ENCODE assay signal across 22 mouse cellular contexts in genomic region chr8:86029451-86029850, GRCm38 (mm10).
DNase-seq lines count a peak whose midpoint lies in the region; ATAC-seq lines count a peak whose summit lies in the region.
"Had no signal": no experiment of that assay in that cellular context is flagged by ENCODE, and none has a peak within 500 bp of the region (broad histone marks: within the 10 kb centered on the region; RNA-seq: fewer than 3 reads in every experiment).

No protein-coding gene starts in this region.

- H3K4me1 ChIP-seq in forebrain, embryonic 15.5 days: no peaks in the 10 kb centered on the region
- H3K4me1 ChIP-seq in forebrain, embryonic 12.5 days: no peaks in the 10 kb centered on the region
- no peaks in the 10 kb centered on the region for H3K4me1 ChIP-seq in midbrain, embryonic 11.5 days (ENCODE audit: control insufficient read depth, insufficient read depth, low read length)
- H3K4me1 ChIP-seq in midbrain, embryonic 14.5 days (ENCODE audit: control insufficient read depth, insufficient read depth, low read length): no peaks in the 10 kb centered on the region
- peaks cover 5% of the 10 kb centered on the region; the same call in 1 of the 2 replicates for H3K4me1 ChIP-seq in heart, embryonic 12.5 days (replicated peaks)
- H3K4me1 ChIP-seq: embryonic facial prominence, embryonic 13.5 days; forebrain, embryonic 13.5 days; heart, embryonic 15.5 days; hindbrain, embryonic 10.5 days had no signal

- ATAC-seq in forebrain, embryonic 15.5 days (replicated peaks): no peak
- ATAC-seq in forebrain, embryonic 12.5 days (ENCODE audit: low FRiP score): no peak
- no peak for ATAC-seq in midbrain, embryonic 11.5 days (ENCODE audit: low FRiP score)
- ATAC-seq in midbrain, embryonic 14.5 days (ENCODE audit: low FRiP score, low TSS enrichment): no peak
- no peak for ATAC-seq in heart, embryonic 12.5 days (ENCODE audit: insufficient number of reproducible peaks, low FRiP score)
- ATAC-seq: CD4-positive, CD25-positive, alpha-beta regulatory T cell, adult 4 months; forebrain, embryonic 13.5 days; inflammation-experienced regulatory T-cells, adult 6 months; intestine, postnatal 0 days had no signal

- no peaks in the 10 kb centered on the region for H3K36me3 ChIP-seq in forebrain, embryonic 15.5 days
- H3K36me3 ChIP-seq in forebrain, embryonic 12.5 days (replicated peaks): peaks cover 3% of the 10 kb centered on the region; the same call in 1 of the 2 replicates
- H3K36me3 ChIP-seq in midbrain, embryonic 11.5 days (ENCODE audit: control insufficient read depth, insufficient read depth, low read length): no peaks in the 10 kb centered on the region
- no peaks in the 10 kb centered on the region for H3K36me3 ChIP-seq in midbrain, embryonic 14.5 days (ENCODE audit: control insufficient read depth, insufficient read depth, low read length)
- H3K36me3 ChIP-seq in heart, embryonic 12.5 days: peaks cover 25% of the 10 kb centered on the region

- H3K4me3 ChIP-seq in forebrain, embryonic 15.5 days: no peak overlapping the region
- no peak overlapping the region for H3K4me3 ChIP-seq in forebrain, embryonic 12.5 days (replicated peaks)
- H3K4me3 ChIP-seq in midbrain, embryonic 11.5 days (ENCODE audit: low read depth, low read length): no peak overlapping the region
- H3K4me3 ChIP-seq in midbrain, embryonic 14.5 days (replicated peaks; ENCODE audit: low read depth, low read length): no peak overlapping the region
- no peak overlapping the region for H3K4me3 ChIP-seq in heart, embryonic 12.5 days
- H3K4me3 ChIP-seq: embryonic facial prominence, embryonic 13.5 days; forebrain, embryonic 13.5 days; heart, embryonic 10.5 days; heart, embryonic 15.5 days; hindbrain, embryonic 10.5 days had no signal

- no peaks in the 10 kb centered on the region for H3K27me3 ChIP-seq in forebrain, embryonic 15.5 days
- H3K27me3 ChIP-seq in forebrain, embryonic 12.5 days: no peaks in the 10 kb centered on the region
- H3K27me3 ChIP-seq in midbrain, embryonic 11.5 days (ENCODE audit: control insufficient read depth, insufficient read depth, low read length): no peaks in the 10 kb centered on the region
- H3K27me3 ChIP-seq in midbrain, embryonic 14.5 days (ENCODE audit: control insufficient read depth, insufficient read depth, low read length): no peaks in the 10 kb centered on the region
- H3K27me3 ChIP-seq in heart, embryonic 12.5 days (replicated peaks): no peaks in the 10 kb centered on the region
- H3K27me3 ChIP-seq: embryonic facial prominence, embryonic 13.5 days; forebrain, embryonic 13.5 days; heart, embryonic 15.5 days had no signal

- DNase-seq in midbrain, embryonic 11.5 days (ENCODE audit: low spot score, missing footprints): peak; percentile 67
- no peak for DNase-seq in midbrain, embryonic 14.5 days
- peak; percentile 50 for DNase-seq in cerebellum, adult 9-11 months
- peak; percentile 28 to 42 for DNase-seq in cerebellum, postnatal 36 days
- DNase-seq in right cerebral cortex, postnatal 4 days: no peak
- DNase-seq: adrenal gland, postnatal 10 days; gastrocnemius, postnatal 10 days; heart, adult 18-20 months; kidney, adult 8-10 months had no signal

- H3K9ac ChIP-seq in forebrain, embryonic 15.5 days (replicated peaks): no peak overlapping the region
- no peak overlapping the region for H3K9ac ChIP-seq in forebrain, embryonic 12.5 days
- no peak overlapping the region for H3K9ac ChIP-seq in midbrain, embryonic 11.5 days (ENCODE audit: low read length)
- no peak overlapping the region for H3K9ac ChIP-seq in midbrain, embryonic 14.5 days (replicated peaks; ENCODE audit: low read length)
- H3K9ac ChIP-seq in heart, embryonic 12.5 days: no peak overlapping the region
- H3K9ac ChIP-seq: embryonic facial prominence, embryonic 13.5 days; forebrain, embryonic 13.5 days; heart, embryonic 15.5 days; hindbrain, embryonic 14.5 days had no signal

- no peaks in the 10 kb centered on the region for H3K9me3 ChIP-seq in forebrain, embryonic 15.5 days
- H3K9me3 ChIP-seq in forebrain, embryonic 12.5 days: no peaks in the 10 kb centered on the region
- H3K9me3 ChIP-seq in midbrain, embryonic 11.5 days (ENCODE audit: control insufficient read depth, low read length): no peaks in the 10 kb centered on the region
- no peaks in the 10 kb centered on the region for H3K9me3 ChIP-seq in midbrain, embryonic 14.5 days (ENCODE audit: control insufficient read depth, low read length)
- H3K9me3 ChIP-seq in heart, embryonic 12.5 days (replicated peaks): no peaks in the 10 kb centered on the region
- H3K9me3 ChIP-seq: embryonic facial prominence, embryonic 13.5 days; forebrain, embryonic 13.5 days; G1E; heart, embryonic 10.5 days; heart, embryonic 15.5 days; hindbrain, embryonic 10.5 days had no signal

- 94% methylated on average over 7 of the region's 7 CpGs for WGBS in forebrain, embryonic 15.5 days
- WGBS in forebrain, embryonic 12.5 days: 95% methylated on average over 7 of the region's 7 CpGs
- WGBS in midbrain, embryonic 11.5 days: 93% methylated on average over 7 of the region's 7 CpGs
- WGBS in midbrain, embryonic 14.5 days: 91% methylated on average over 7 of the region's 7 CpGs
- WGBS in heart, embryonic 12.5 days: 88% methylated on average over 7 of the region's 7 CpGs

- H3K27ac ChIP-seq in forebrain, embryonic 15.5 days (replicated peaks): peak overlapping the region; percentile 82; the same call in 1 of the 2 replicates
- H3K27ac ChIP-seq in forebrain, embryonic 12.5 days: no peak overlapping the region
- no peak overlapping the region for H3K27ac ChIP-seq in midbrain, embryonic 11.5 days (ENCODE audit: low read depth, low read length)
- H3K27ac ChIP-seq in midbrain, embryonic 14.5 days (replicated peaks; ENCODE audit: low read depth, low read length): no peak overlapping the region
- no peak overlapping the region for H3K27ac ChIP-seq in heart, embryonic 12.5 days (ENCODE audit: poor library complexity, severe bottlenecking)
- H3K27ac ChIP-seq: embryonic facial prominence, embryonic 13.5 days; forebrain, embryonic 13.5 days; heart, embryonic 10.5 days; heart, embryonic 15.5 days; hindbrain, embryonic 10.5 days; hindbrain, embryonic 14.5 days had no signal

- no peak overlapping the region for H3K4me2 ChIP-seq in forebrain, embryonic 15.5 days (replicated peaks)
- H3K4me2 ChIP-seq in forebrain, embryonic 12.5 days: no peak overlapping the region
- H3K4me2 ChIP-seq in midbrain, embryonic 11.5 days: no peak overlapping the region
- H3K4me2 ChIP-seq in midbrain, embryonic 14.5 days (ENCODE audit: low read length): no peak overlapping the region
- H3K4me2 ChIP-seq in heart, embryonic 12.5 days: no peak overlapping the region
- H3K4me2 ChIP-seq: embryonic facial prominence, embryonic 13.5 days; forebrain, embryonic 13.5 days; heart, embryonic 15.5 days; hindbrain, embryonic 14.5 days had no signal

Comparison
In these comparisons a context has a peak if more than half of its experiments do, and no peak if none do; other contexts are left out.
1. DNase-seq: peak in midbrain, embryonic 11.5 days (single experiment), cerebellum, adult 9-11 months (single experiment) and cerebellum, postnatal 36 days (2 of 2); none in midbrain, embryonic 14.5 days (single experiment) and right cerebral cortex, postnatal 4 days (single experiment).